Mouse (Mus musculus): ENCODE results near the gene Slc39a13. TPM values are rescaled to one million over a fixed set of nuclear protein-coding genes. Genes with fewer than 3 reads are reported as not detected.

The Slc39a13 gene
- polyA plus RNA-seq, 1 experiment from 2014 or later: 30.1 TPM

DNA sequence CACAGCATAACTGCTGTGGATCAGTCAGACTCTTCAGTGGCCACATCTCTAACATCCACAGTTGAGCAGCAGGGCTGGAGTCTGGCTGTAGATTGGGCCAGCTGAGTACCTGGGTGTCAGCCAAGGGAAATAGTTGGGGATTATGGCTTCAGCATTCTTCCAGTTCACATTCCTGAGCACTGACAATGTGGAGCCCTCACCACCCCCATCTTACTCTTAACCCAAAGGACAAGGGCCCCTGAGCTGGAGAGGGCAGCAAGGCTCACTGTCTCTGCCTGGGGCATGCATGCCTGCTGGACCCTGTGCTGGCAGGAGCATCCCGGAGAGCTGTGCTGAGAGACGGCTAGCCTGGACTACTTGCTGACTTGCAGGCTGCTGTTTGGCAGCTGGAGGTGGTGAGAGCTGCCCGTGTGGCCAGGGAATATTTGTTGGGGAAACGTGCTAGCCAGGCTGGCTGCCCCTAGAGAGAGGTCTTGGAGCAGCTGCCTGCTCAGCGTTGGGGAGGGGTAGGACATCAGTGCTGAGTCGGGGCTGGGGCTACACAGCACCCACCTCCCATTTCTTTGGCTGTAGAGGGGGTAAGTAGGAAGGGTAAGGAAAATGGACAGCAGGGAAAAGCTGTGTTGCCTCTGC, 8.3 kb downstream of the Slc39a13 start:
- H3K27ac ChIP-seq (ENCODE audit: low read depth, low read length): peak overlapping the region; percentile 40
- no peaks in the 10 kb centered on the region for H3K9me3 ChIP-seq (ENCODE audit: control insufficient read depth, low read length)
- no peak for ATAC-seq
- peaks cover 47% of the 10 kb centered on the region for H3K36me3 ChIP-seq (ENCODE audit: control insufficient read depth, insufficient read depth, low read length)
- no peak overlapping the region for H3K9ac ChIP-seq (ENCODE audit: low read depth, low read length)
- no peaks in the 10 kb centered on the region for H3K4me1 ChIP-seq (ENCODE audit: control insufficient read depth, insufficient read depth, low read depth, low read length)
- no peak overlapping the region for H3K4me2 ChIP-seq (ENCODE audit: low read length)
- WGBS: 76% methylated on average over 6 of the region's 6 CpGs
- no peaks in the 10 kb centered on the region for H3K27me3 ChIP-seq (replicated peaks; ENCODE audit: control insufficient read depth, insufficient read depth, low read length)
- no peak overlapping the region for H3K4me3 ChIP-seq (ENCODE audit: low read length)

DNA sequence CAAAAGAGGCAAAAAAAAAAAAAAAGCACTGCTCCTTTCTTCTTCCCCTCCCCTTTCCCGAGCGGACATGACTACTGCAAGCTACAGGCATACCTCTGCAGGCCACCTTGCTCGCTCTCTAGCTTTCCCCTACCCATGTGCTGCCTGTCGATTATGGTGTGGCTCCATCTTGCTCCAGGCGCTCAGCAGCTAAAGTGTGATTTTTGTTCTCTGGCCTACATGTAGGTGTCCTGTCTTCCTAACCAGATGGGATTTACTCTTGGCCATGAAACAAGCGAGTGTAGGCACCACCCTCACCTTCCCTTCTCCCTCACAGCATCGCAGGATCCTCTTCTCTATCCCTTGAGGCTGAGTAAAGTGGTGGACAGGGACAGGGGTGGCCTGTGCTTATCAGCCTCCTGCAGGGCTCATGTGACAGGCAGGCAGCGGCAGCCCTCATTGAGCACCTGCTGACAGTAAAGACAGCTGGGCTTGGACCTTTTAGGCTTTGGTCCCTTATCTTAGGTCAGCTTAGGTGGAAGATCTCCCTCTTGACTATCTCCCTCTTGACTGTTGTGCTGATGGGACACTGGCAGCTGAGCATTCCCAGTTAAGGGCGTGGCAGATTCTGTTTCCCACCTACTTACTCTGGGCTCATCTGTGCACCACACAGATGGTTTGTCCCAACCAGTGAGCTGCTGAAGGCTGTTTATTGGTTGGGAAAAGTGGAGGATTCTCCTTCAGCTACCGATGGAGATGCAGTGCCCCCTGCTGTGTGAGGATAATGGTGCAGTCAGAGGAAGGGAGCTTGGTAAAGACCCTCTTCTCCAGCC, 9.5 kb downstream of the Slc39a13 start:
- H3K4me2 ChIP-seq (ENCODE audit: low read length): no peak overlapping the region
- no peak overlapping the region for H3K4me3 ChIP-seq (ENCODE audit: low read length)
- peaks cover 57% of the 10 kb centered on the region for H3K36me3 ChIP-seq (ENCODE audit: control insufficient read depth, insufficient read depth, low read length)
- 81% methylated on average over 10 of the region's 10 CpGs for WGBS
- ATAC-seq: peak; percentile 38; the same call in 1 of the 2 replicates
- no peaks in the 10 kb centered on the region for H3K4me1 ChIP-seq (ENCODE audit: control insufficient read depth, insufficient read depth, low read depth, low read length)
- no peak overlapping the region for H3K9ac ChIP-seq (ENCODE audit: low read depth, low read length)
- no peaks in the 10 kb centered on the region for H3K27me3 ChIP-seq (replicated peaks; ENCODE audit: control insufficient read depth, insufficient read depth, low read length)
- no peaks in the 10 kb centered on the region for H3K9me3 ChIP-seq (ENCODE audit: control insufficient read depth, low read length)
- no peak overlapping the region for H3K27ac ChIP-seq (ENCODE audit: low read depth, low read length)

DNA sequence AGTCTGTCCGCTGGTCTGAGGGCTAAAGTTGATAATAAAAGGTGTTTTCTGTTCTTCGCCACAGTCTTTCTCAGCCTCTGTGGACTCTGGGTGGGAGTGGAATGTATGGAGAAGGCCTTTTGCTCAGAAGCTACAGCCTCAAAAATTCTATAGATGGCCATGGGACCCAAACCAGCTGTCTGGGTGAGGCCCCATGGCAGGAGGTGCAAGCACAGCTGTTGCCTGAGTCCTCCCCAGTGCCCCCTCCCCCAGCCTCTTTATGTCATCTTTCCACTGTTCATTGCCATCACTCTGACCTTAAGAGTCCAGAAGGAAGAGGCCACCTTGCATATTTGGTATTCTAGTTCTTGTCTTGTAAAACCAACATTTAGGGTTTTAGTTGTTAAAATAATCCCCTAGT, 10.8 kb downstream of the Slc39a13 start:
- Histone ChIP-seq H3K36me3 (ENCODE audit: control insufficient read depth, insufficient read depth, low read length) (peaks cover 57% of the 10 kb centered on the region), H3K27ac (ENCODE audit: low read depth, low read length) (no peak overlapping the region), H3K4me3 (ENCODE audit: low read length) (no peak overlapping the region), H3K4me2 (ENCODE audit: low read length) (no peak overlapping the region), H3K27me3 (replicated peaks; ENCODE audit: control insufficient read depth, insufficient read depth, low read length) (no peaks in the 10 kb centered on the region), H3K9ac (ENCODE audit: low read depth, low read length) (no peak overlapping the region), H3K9me3 (ENCODE audit: control insufficient read depth, low read length) (no peaks in the 10 kb centered on the region), H3K4me1 (ENCODE audit: control insufficient read depth, insufficient read depth, low read depth, low read length) (peaks cover 9% of the 10 kb centered on the region)
- WGBS: 96% methylated on average over 2 of the region's 2 CpGs
- no peak for ATAC-seq

DNA sequence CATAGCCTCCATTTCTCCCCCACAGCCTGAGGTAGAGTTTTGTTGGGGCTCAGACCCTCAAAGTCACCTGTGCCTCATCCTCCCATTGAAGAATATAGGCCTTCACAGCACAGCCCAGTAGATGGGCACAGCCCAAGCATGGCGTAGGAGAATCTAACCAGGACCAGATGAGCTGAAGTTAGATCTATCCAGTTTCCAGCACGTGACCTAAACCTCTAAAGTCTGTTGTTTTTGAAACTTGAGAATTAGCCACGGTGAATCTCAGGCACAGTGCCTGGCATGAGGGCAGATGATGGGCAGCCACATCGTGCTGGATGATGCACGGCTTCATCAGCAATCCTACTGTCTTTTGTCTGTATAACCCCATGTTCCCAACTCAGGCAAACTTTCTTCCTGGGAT, 11.8 kb downstream of the Slc39a13 start:
- Histone ChIP-seq H3K27ac (ENCODE audit: low read depth, low read length) (no peak overlapping the region), H3K27me3 (replicated peaks; ENCODE audit: control insufficient read depth, insufficient read depth, low read length) (no peaks in the 10 kb centered on the region), H3K36me3 (ENCODE audit: control insufficient read depth, insufficient read depth, low read length) (peaks cover 51% of the 10 kb centered on the region), H3K9ac (ENCODE audit: low read depth, low read length) (no peak overlapping the region), H3K4me1 (ENCODE audit: control insufficient read depth, insufficient read depth, low read depth, low read length) (peaks cover 9% of the 10 kb centered on the region), H3K9me3 (ENCODE audit: control insufficient read depth, low read length) (no peaks in the 10 kb centered on the region), H3K4me2 (ENCODE audit: low read length) (no peak overlapping the region), H3K4me3 (ENCODE audit: low read length) (no peak overlapping the region)
- no peak for ATAC-seq
- WGBS: 84% methylated on average over 5 of the region's 5 CpGs

DNA sequence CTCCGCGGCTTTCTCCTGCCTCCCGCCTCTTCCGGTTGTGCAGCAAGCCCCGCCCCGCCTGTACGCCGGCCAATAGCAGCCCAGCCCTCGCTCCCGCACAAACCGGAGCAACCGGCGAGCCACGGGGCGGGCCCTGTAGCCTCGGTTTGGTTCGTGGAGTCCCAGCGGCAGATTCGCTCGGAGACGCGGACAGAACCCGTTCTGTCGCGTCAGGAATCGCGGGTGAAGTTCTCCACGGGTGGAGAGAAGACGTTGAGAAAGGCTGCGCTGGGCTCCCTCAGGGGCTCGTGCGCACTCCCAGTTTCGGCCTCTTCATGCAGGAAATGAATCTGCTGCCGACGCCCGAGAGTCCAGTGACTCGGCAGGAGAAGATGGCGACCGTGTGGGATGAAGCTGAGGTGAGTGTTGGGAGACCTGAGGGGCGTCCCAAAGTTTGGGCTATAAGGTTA, 16.3 kb downstream of the Slc39a13 start, which contains the start of gene Psmc3:
Psmc3 (plus strand) TSS at position 76 of the 449 bp plus-strand sequence.
- Histone ChIP-seq H3K27ac (ENCODE audit: low read depth, low read length) (peak within 1 kb of the TSS; percentile 94), H3K4me2 (ENCODE audit: low read length) (peak within 1 kb of the TSS; percentile 96), H3K27me3 (replicated peaks; ENCODE audit: control insufficient read depth, insufficient read depth, low read length) (no peaks in the 10 kb centered on the region), H3K36me3 (ENCODE audit: control insufficient read depth, insufficient read depth, low read length) (peaks cover 29% of the 10 kb centered on the region), H3K4me3 (ENCODE audit: low read length) (peak within 1 kb of the TSS; percentile 68), H3K9ac (ENCODE audit: low read depth, low read length) (peak within 1 kb of the TSS; percentile 80), H3K4me1 (ENCODE audit: control insufficient read depth, insufficient read depth, low read depth, low read length) (peaks cover 11% of the 10 kb centered on the region), H3K9me3 (ENCODE audit: control insufficient read depth, low read length) (no peaks in the 10 kb centered on the region)
- ATAC-seq: peak; percentile 99
- WGBS: under 1% methylated on average over 40 of the region's 40 CpGs

DNA sequence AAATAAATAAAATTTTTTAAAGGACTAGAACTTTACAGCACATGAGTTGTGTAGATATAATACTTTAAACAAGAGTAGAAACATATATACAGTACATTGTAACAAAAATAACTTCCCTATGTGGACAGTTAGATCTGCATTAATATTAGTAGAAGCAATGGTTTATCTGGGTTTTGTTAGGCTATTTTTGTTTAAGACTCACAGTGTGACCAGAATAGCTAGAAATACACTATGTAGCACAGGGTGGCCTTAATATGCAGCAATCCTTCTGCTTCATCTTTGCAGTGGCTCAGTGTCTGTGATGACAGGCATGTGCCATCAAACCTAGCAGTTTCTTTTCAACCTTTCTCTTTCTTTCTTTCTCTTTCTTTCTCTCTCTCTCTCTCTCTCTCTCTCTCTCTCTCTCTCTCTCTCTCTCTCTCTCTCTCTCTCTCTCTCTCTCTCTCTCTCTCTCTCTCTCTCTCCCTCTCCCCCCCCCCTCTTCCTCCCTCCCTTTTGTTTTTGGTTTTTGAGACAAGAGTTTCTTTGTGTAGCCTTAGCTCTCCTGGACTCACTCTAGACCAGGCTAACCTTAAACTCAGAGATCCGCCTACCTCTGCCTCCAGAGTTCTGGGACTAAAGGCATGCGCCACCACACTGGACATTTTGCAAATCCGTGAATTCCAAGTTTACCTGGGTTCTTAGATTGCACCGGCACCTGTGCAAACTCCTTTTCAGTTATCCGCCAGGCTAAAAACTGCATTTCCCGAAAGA, 16.9 kb downstream of the Slc39a13 start:
- no peak overlapping the region for H3K27ac ChIP-seq (ENCODE audit: low read depth, low read length)
- ATAC-seq: peak; percentile 69
- peaks cover 11% of the 10 kb centered on the region for H3K4me1 ChIP-seq (ENCODE audit: control insufficient read depth, insufficient read depth, low read depth, low read length)
- H3K4me2 ChIP-seq (ENCODE audit: low read length): peak overlapping the region; percentile 61
- peak overlapping the region; percentile 53 for H3K9ac ChIP-seq (ENCODE audit: low read depth, low read length)
- peaks cover 25% of the 10 kb centered on the region for H3K36me3 ChIP-seq (ENCODE audit: control insufficient read depth, insufficient read depth, low read length)
- H3K9me3 ChIP-seq (ENCODE audit: control insufficient read depth, low read length): no peaks in the 10 kb centered on the region
- peak overlapping the region; percentile 68 for H3K4me3 ChIP-seq (ENCODE audit: low read length)
- H3K27me3 ChIP-seq (replicated peaks; ENCODE audit: control insufficient read depth, insufficient read depth, low read length): no peaks in the 10 kb centered on the region
- WGBS: 0% methylated on average over 6 of the region's 6 CpGs

DNA sequence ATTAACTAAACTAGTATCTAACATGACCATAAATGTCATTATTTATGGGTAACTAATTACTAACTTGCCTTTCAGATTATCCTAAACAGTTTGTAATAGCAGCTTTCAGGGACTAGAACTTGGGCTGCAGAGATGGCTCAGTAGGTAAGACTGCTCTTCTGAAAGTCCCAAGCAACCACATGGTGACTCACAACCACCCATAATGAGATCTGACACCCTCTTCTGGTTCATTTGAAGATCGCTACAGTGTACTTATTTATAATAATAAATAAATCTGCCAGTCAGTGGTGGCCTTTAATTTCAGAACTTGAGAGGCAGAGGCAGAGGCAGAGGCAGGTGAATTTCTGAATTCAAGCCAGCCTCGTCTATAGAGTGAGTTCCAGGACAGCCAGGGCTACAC, 17.5 kb downstream of the Slc39a13 start:
- WGBS: 56% methylated on average over 2 of the region's 2 CpGs
- Histone ChIP-seq H3K4me2 (ENCODE audit: low read length) (peak overlapping the region; percentile 61), H3K36me3 (ENCODE audit: control insufficient read depth, insufficient read depth, low read length) (peaks cover 20% of the 10 kb centered on the region), H3K4me1 (ENCODE audit: control insufficient read depth, insufficient read depth, low read depth, low read length) (peaks cover 11% of the 10 kb centered on the region), H3K9ac (ENCODE audit: low read depth, low read length) (no peak overlapping the region), H3K4me3 (ENCODE audit: low read length) (no peak overlapping the region), H3K9me3 (ENCODE audit: control insufficient read depth, low read length) (no peaks in the 10 kb centered on the region), H3K27me3 (replicated peaks; ENCODE audit: control insufficient read depth, insufficient read depth, low read length) (no peaks in the 10 kb centered on the region), H3K27ac (ENCODE audit: low read depth, low read length) (no peak overlapping the region)
- no peak for ATAC-seq

DNA sequence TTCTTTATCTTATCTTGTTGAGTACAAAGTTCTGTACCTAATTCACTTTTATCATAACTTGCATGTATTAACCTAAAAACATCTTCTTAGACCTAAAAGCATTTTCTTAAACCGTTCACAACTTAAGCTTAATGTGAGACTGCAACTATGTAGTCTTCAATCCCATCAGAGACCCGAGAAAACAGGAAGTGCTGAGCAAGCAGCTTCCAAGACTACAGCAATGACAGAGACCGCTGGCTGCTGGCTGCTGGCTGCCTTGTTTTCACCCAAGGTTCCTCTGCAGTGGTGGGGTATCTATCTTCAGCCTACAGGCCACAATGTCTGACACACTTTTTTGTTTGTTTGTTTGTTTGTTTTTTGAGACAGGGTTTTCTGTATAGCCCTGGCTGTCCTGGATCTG, 18.3 kb downstream of the Slc39a13 start:
- H3K27ac ChIP-seq (ENCODE audit: low read depth, low read length): no peak overlapping the region
- ATAC-seq: no peak
- H3K36me3 ChIP-seq (ENCODE audit: control insufficient read depth, insufficient read depth, low read length): peaks cover 12% of the 10 kb centered on the region
- WGBS: 85% methylated on average over 3 of the region's 3 CpGs
- H3K4me3 ChIP-seq (ENCODE audit: low read length): no peak overlapping the region
- no peak overlapping the region for H3K4me2 ChIP-seq (ENCODE audit: low read length)
- no peak overlapping the region for H3K9ac ChIP-seq (ENCODE audit: low read depth, low read length)
- no peaks in the 10 kb centered on the region for H3K27me3 ChIP-seq (replicated peaks; ENCODE audit: control insufficient read depth, insufficient read depth, low read length)
- no peaks in the 10 kb centered on the region for H3K9me3 ChIP-seq (ENCODE audit: control insufficient read depth, low read length)
- H3K4me1 ChIP-seq (ENCODE audit: control insufficient read depth, insufficient read depth, low read depth, low read length): peaks cover 11% of the 10 kb centered on the region

DNA sequence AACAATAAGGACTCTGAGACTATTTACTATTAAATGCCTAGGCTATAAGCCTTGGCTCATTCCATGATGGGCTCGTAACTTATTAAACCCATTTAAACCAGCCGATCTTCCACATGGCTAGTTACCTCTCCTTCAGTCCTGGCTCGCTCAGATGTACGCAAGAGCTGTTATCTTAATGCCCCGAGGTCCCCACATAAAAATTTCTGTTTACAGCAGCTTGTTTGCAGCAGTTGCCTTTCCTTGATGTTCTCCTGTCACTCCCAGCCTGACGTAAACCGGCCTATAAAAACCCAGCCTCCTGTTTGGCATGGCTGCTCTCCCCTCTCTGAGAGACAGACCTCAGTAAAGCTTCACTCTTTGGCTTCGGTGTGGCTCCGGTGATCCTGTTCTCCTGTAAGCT, 22.9 kb downstream of the Slc39a13 start:
- Histone ChIP-seq H3K9me3 (ENCODE audit: control insufficient read depth, low read length) (no peaks in the 10 kb centered on the region), H3K4me2 (ENCODE audit: low read length) (no peak overlapping the region), H3K9ac (ENCODE audit: low read depth, low read length) (no peak overlapping the region), H3K4me3 (ENCODE audit: low read length) (no peak overlapping the region), H3K27ac (ENCODE audit: low read depth, low read length) (no peak overlapping the region), H3K4me1 (ENCODE audit: control insufficient read depth, insufficient read depth, low read depth, low read length) (no peaks in the 10 kb centered on the region), H3K36me3 (ENCODE audit: control insufficient read depth, insufficient read depth, low read length) (no peaks in the 10 kb centered on the region), H3K27me3 (replicated peaks; ENCODE audit: control insufficient read depth, insufficient read depth, low read length) (no peaks in the 10 kb centered on the region)
- no peak for ATAC-seq
- 77% methylated on average over 9 of the region's 9 CpGs for WGBS

Data from hindbrain, embryonic 16.5 days (tissue).